Mouse (Mus musculus): Measurements from ENCODE around the gene Scg5.

- TF ChIP-seq CTCF (conservative IDR thresholded peaks at IDR 0.05; ENCODE audit: low read length), result no peak
- no peak for TF ChIP-seq NANOG (IDR thresholded peaks at IDR 0.05; ENCODE audit: borderline replicate concordance, low read length)
- TF ChIP-seq POU5F1 (IDR thresholded peaks at IDR 0.05; ENCODE audit: borderline replicate concordance, low read length), result no peak
These were observed at the start of gene Scg5 for GRCm38 (mm10) chr2:113828943-113829882.
